Mouse (Mus musculus): ENCODE results near the gene Gm2026.
"Not testable (repeated sequence)": the region's sequence is repeated elsewhere in the genome, so short reads cannot be mapped to it uniquely, and the experiment has no call there.

Gene Gm2026

GRCm38 (mm10) chr2:175965031-175965430, at the start of gene Gm2026:
Gene Gm2026, plus strand, starts transcription at chr2:175965331.
- not testable (repeated sequence) for DNase-seq (ENCODE audit: extremely low spot score, low read depth, low spot score)

GRCm38 (mm10) chr2:175931000-175931399, 34.1 kb upstream of the Gm2026 start, which contains the start of gene Zfp966:
Gene Zfp966, minus strand, starts transcription at chr2:175931100.
- DNase-seq (ENCODE audit: extremely low spot score, low read depth, low spot score) = not testable (repeated sequence)
